Mouse (Mus musculus): ENCODE results near the gene Pcbp2. TPM values are rescaled to one million over a fixed set of nuclear protein-coding genes. Genes with fewer than 3 reads are reported as not detected.

Gene Pcbp2
- polyA plus RNA-seq, 1 experiment from 2014 or later, result 235 TPM

DNA sequence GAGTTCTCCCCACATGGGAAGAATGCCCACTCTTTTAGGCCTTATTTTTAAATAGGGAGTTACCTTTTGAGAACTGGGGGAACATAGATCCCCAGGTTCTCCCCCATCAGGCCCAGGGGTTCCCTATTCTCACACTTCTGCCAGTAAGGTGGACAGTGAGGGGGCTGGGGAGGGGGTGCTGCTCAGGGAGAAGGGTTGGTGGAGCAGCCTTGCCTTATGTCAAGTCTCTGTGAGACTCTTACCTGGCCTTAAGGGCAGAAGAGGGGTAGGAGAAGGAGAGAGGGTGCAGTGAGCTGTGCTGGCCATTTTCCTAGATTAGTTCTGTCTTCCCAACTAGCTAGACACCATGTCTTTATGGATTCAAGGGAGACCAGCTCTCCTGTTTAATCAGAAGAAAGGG is 42.1 kb downstream of the Pcbp2 start:
- Histone ChIP-seq H3K4me1 (peaks cover 57% of the 10 kb centered on the region), H3K4me3 (peak overlapping the region; percentile 64; the same call in 1 of the 2 replicates), H3K9me3 (replicated peaks) (no peaks in the 10 kb centered on the region), H3K36me3 (peaks cover 11% of the 10 kb centered on the region; the same call in 1 of the 2 replicates), H3K27ac (peak overlapping the region; percentile 84), H3K27me3 (ENCODE audit: low read depth, poor library complexity, severe bottlenecking) (no peaks in the 10 kb centered on the region)
- no peak for DNase-seq (ENCODE audit: low spot score)

DNA sequence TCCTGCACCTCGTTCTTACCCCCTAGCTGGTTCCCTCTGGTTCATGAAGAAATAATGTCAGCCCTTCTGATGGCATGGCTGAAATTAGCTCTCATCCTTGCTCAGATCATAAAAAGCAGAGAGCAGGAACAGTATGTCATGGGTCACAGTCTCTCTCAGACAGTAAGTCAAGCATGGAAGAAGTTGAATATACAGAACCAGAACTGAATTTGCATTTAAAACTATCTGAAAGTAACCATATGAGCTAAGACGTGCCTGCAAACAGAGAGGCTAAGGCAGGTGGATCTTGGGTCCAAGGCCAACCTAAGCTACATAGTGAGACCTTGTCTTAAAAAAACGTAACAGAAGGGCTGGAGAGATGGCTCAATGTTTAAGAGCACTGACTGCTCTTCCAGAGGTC is 42.7 kb downstream of the Pcbp2 start:
- Histone ChIP-seq H3K27ac (no peak overlapping the region), H3K4me1 (peaks cover 59% of the 10 kb centered on the region), H3K27me3 (ENCODE audit: low read depth, poor library complexity, severe bottlenecking) (no peaks in the 10 kb centered on the region), H3K36me3 (peaks cover 5% of the 10 kb centered on the region; the same call in 1 of the 2 replicates), H3K9me3 (replicated peaks) (no peaks in the 10 kb centered on the region), H3K4me3 (no peak overlapping the region)
- 84% methylated on average over 3 of the region's 3 CpGs for WGBS
- peak; percentile 17 for DNase-seq (ENCODE audit: low spot score)

DNA sequence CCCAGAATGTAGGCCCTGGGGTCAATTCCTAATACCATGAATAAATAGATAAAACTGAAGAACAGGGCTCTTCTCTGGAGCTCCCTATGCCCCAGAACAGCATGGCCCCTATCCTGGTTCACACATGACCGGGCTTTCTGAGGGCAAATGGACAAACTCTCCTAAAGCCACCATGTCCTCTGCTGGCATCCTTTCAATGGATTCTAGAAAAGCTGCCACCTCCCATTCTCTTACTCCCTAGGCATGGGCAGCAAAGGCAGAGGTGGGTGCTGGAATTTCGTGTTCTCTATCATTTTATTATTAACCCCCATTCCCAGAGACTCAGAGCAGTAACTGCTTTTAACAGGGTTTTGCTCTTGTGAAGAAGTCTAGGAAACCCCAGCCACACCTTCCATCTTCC is 44.9 kb downstream of the Pcbp2 start:
- Histone ChIP-seq H3K4me1 (peaks cover 63% of the 10 kb centered on the region), H3K4me3 (peak overlapping the region; percentile 74; the same call in 1 of the 2 replicates), H3K36me3 (peaks cover 4% of the 10 kb centered on the region), H3K27ac (no peak overlapping the region), H3K27me3 (ENCODE audit: low read depth, poor library complexity, severe bottlenecking) (no peaks in the 10 kb centered on the region), H3K9me3 (replicated peaks) (no peaks in the 10 kb centered on the region)
- peak; percentile 8 for DNase-seq (ENCODE audit: low spot score)
- WGBS, result 85% methylated on average over 2 of the region's 2 CpGs

DNA sequence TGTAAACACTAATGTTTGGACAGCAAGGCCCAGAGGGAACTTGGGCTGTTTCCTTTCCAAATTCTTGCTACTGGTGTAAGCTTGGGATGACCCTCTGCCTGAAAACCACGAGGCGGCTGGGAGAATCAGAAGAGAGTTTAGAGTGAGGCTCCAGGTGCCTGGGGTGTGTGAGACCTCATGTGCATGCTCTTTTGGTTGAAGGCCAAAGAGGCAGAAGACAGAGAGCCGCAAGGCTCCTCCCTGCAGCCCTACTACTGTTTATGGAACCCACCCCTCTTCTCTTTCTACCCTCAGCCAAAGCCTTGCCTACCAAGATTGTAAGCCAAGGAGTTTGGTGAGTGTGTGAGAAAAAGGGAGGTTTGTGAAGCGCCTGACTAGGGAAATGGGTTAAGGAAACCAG is 45.5 kb downstream of the Pcbp2 start:
- WGBS, result 56% methylated on average over 4 of the region's 4 CpGs
- peak overlapping the region; percentile 98 for H3K27ac ChIP-seq

GRCm38 (mm10) chr15:102516293-102516692 is 46.0 kb downstream of the Pcbp2 start:
- peaks cover 14% of the 10 kb centered on the region for H3K36me3 ChIP-seq
- 2% methylated on average over 12 of the region's 12 CpGs for WGBS
- DNase-seq (ENCODE audit: low spot score), result no peak
- H3K9me3 ChIP-seq (replicated peaks), result no peaks in the 10 kb centered on the region
- H3K4me1 ChIP-seq, result peaks cover 56% of the 10 kb centered on the region
- no peaks in the 10 kb centered on the region for H3K27me3 ChIP-seq (ENCODE audit: low read depth, poor library complexity, severe bottlenecking)
- peak overlapping the region; percentile 74 for H3K4me3 ChIP-seq
- peak overlapping the region; percentile 98 for H3K27ac ChIP-seq

More for the DNA sequence above, 45.5 kb downstream of the Pcbp2 start:
- Histone ChIP-seq H3K4me3 (peak overlapping the region; percentile 74), H3K9me3 (replicated peaks) (no peaks in the 10 kb centered on the region), H3K4me1 (peaks cover 61% of the 10 kb centered on the region), H3K36me3 (peaks cover 9% of the 10 kb centered on the region), H3K27me3 (ENCODE audit: low read depth, poor library complexity, severe bottlenecking) (no peaks in the 10 kb centered on the region)
- no peak for DNase-seq (ENCODE audit: low spot score)

- Histone ChIP-seq H3K9me3 (replicated peaks) (no peaks in the 10 kb centered on the region), H3K27me3 (ENCODE audit: low read depth, poor library complexity, severe bottlenecking) (no peaks in the 10 kb centered on the region), H3K4me1 (peaks cover 50% of the 10 kb centered on the region), H3K27ac (peak within 1 kb of the TSS; percentile 98), H3K4me3 (peak within 1 kb of the TSS; percentile 74), H3K36me3 (peaks cover 20% of the 10 kb centered on the region)
- under 1% methylated on average over 43 of the region's 43 CpGs for WGBS
- DNase-seq (ENCODE audit: low spot score), result peak; percentile 86
Observed at GRCm38 (mm10) chr15:102516728-102517404, 46.5 kb downstream of the Pcbp2 start, which contains the start of gene Map3k12. Map3k12 (minus strand) TSS chr15:102517064.

GRCm38 (mm10) chr15:102517631-102517975 is 47.3 kb downstream of the Pcbp2 start:
- Histone ChIP-seq H3K27ac (peak overlapping the region; percentile 98; the same call in 1 of the 2 replicates), H3K27me3 (ENCODE audit: low read depth, poor library complexity, severe bottlenecking) (no peaks in the 10 kb centered on the region), H3K4me1 (peaks cover 43% of the 10 kb centered on the region), H3K36me3 (peaks cover 27% of the 10 kb centered on the region), H3K9me3 (replicated peaks) (no peaks in the 10 kb centered on the region), H3K4me3 (peak overlapping the region; percentile 74)
- no peak for DNase-seq (ENCODE audit: low spot score)
- under 1% methylated on average over 10 of the region's 10 CpGs for WGBS

DNA sequence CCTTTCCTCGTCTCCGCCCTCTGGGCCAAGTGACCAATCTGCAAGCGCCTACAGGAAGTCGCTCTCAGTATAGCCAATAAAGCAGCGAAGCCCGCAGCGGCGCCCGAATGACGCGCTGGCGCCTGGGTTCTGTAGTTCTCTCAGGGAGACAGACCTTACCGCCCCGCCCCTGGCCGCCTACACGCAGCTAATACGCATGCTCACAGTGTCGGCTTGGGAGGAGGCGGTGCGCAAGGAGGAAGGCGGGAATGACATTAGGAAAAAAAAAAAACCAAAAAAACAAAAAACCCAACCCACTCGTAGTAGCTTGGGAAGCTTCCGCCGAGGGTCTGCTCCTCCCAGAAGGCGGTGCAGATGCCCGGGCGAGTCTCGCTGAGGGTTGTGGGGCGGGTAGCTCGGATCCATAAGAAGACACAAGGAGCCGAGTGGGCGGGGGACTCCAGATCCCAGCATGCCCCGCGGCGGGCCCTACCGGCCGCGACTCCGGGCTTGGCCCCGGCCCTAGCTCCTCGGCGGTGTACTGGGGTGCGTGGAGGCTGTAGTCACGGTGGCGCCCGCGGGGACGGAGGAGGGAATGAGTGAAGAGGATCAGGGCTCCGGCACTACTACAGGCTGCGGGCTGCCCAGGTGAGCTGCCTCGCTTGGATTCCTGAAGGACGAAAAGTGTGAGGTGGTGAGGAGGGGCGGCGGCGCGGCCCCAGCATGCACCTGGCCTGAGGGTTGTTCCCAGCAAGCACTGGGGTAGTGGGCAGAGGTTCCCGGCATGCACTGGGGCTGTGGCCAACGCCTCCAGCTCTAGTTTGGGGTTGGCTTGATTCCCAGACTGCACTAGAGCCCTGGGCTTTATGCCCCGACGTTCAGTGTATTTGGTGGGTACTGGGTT is 47.9 kb downstream of the Pcbp2 start, which contains the start of gene Tarbp2:
TSS of gene Tarbp2 (plus strand) at position 217 of the 883 bp plus-strand sequence.
- WGBS, result under 1% methylated on average over 60 of the region's 60 CpGs
- H3K4me3 ChIP-seq, result peak within 1 kb of the TSS; percentile 74
- no peaks in the 10 kb centered on the region for H3K27me3 ChIP-seq (ENCODE audit: low read depth, poor library complexity, severe bottlenecking)
- peak; percentile 98 for DNase-seq (ENCODE audit: low spot score)
- H3K36me3 ChIP-seq, result peaks cover 33% of the 10 kb centered on the region
- peak within 1 kb of the TSS; percentile 98 for H3K27ac ChIP-seq
- H3K9me3 ChIP-seq (replicated peaks), result no peaks in the 10 kb centered on the region
- peaks cover 37% of the 10 kb centered on the region for H3K4me1 ChIP-seq

DNA sequence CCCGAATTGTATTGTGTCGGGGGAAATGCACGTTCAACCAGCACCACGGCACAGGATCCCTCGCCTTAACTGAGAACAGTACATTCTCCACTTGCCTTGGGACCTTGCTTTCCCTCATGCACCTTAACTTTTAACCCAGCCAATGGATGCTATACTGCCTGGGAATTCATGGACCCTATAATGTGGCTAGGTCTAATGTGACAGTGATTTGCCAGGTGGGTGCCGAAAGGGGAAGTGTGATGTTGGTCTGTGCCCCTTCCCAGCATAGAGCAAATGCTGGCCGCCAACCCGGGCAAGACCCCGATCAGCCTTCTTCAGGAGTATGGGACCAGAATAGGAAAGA is 48.5 kb downstream of the Pcbp2 start:
- Histone ChIP-seq H3K4me1 (peaks cover 37% of the 10 kb centered on the region), H3K27me3 (ENCODE audit: low read depth, poor library complexity, severe bottlenecking) (no peaks in the 10 kb centered on the region), H3K4me3 (peak overlapping the region; percentile 74), H3K36me3 (peaks cover 37% of the 10 kb centered on the region), H3K9me3 (replicated peaks) (no peaks in the 10 kb centered on the region), H3K27ac (peak overlapping the region; percentile 98)
- WGBS, result 22% methylated on average over 9 of the region's 9 CpGs
- DNase-seq (ENCODE audit: low spot score), result no peak

DNA sequence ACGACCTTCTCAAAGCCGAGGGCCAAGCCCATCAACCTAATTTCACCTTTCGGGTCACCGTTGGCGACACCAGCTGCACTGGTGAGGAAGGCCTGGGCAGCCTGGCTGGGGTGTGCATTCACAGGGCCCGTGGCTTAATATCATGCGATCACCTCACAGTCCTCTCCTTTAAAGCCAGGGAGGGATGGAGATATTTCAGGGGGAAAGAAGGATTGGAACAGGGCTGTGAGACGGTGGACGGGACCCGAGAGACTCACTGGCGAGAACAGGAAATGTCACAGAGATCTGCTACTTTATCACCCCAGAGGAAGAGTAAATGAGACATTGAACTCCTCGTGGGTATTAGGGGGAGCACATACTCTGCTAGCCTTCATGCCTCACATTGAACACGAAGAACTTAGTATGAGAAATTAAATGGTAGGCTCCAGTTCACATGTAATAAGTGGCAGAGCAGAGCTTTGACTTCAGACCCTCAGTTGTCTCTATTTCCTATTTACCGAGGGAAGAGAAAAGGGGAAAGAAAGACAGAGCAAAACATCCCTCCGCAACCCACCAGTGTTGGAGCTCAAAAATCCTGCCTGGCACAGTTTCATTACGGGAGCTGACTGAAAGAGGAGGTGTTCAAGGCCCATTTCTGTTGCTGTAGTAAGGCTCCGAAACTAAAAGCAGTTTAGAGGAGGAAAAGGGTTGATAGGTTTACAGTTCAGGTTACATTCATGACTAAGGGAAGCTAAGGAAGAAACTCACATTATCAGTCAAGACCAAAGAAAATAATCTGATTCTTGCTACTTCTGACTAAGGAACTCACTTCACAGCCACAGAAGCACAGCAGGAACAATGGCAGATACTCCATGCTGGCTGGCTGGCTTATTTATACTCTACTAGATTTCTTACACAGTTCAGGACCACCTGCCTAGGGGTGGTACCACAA is 49.1 kb downstream of the Pcbp2 start:
- H3K27ac ChIP-seq, result peak overlapping the region; percentile 98
- peaks cover 41% of the 10 kb centered on the region for H3K4me1 ChIP-seq

DNA sequence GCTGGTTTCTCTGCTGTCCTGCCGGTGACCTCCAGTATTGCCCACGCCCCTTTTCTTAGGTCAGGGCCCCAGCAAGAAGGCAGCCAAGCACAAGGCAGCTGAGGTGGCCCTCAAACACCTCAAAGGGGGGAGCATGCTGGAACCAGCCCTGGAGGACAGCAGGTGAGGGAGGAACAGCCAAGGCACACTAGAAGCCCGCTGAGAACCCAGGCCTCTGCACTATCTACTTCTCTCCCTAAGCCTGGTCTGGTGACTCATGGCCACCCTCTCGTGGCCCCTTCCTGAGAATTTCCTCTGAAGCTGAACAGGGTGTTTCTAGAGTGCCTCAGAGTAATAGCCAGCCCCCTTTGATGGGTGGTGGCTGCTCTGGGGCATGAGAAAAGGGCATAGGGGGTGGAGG is 50.1 kb downstream of the Pcbp2 start:
- Histone ChIP-seq H3K27me3 (ENCODE audit: low read depth, poor library complexity, severe bottlenecking) (no peaks in the 10 kb centered on the region), H3K27ac (no peak overlapping the region), H3K4me3 (no peak overlapping the region), H3K36me3 (peaks cover 48% of the 10 kb centered on the region), H3K9me3 (replicated peaks) (no peaks in the 10 kb centered on the region), H3K4me1 (peaks cover 39% of the 10 kb centered on the region)
- no peak for DNase-seq (ENCODE audit: low spot score)
- WGBS, result 84% methylated on average over 4 of the region's 4 CpGs

More for the DNA sequence above, 49.1 kb downstream of the Pcbp2 start:
- DNase-seq (ENCODE audit: low spot score), result no peak
- WGBS, result 68% methylated on average over 17 of the region's 17 CpGs
- H3K4me3 ChIP-seq, result peak overlapping the region; percentile 74
- no peaks in the 10 kb centered on the region for H3K9me3 ChIP-seq (replicated peaks)
- H3K36me3 ChIP-seq, result peaks cover 43% of the 10 kb centered on the region
- H3K27me3 ChIP-seq (ENCODE audit: low read depth, poor library complexity, severe bottlenecking), result no peaks in the 10 kb centered on the region

DNA sequence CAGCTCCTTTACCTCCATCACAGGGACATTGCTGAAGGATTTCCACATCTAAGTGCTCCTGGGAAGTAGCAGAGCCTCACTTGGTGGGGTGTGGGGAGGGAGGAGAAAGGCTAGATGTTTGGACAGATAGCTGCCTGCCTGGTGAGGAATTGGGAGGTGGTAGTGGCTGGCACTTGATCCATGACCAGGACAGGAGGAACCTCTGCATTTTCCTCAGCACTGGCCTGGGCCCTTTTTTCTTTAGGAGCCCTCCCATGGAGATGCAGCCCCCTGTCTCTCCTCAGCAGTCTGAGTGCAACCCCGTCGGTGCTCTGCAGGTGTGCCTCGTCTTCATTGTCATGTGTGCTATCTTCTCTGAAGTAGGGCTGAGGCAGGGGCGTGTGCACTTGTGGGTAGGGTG is 51.1 kb downstream of the Pcbp2 start:
- peaks cover 28% of the 10 kb centered on the region for H3K4me1 ChIP-seq
- H3K36me3 ChIP-seq, result peaks cover 53% of the 10 kb centered on the region
- H3K27me3 ChIP-seq (ENCODE audit: low read depth, poor library complexity, severe bottlenecking), result no peaks in the 10 kb centered on the region
- H3K27ac ChIP-seq, result no peak overlapping the region
- H3K9me3 ChIP-seq (replicated peaks), result no peaks in the 10 kb centered on the region
- DNase-seq (ENCODE audit: low spot score), result no peak
- 90% methylated on average over 4 of the region's 4 CpGs for WGBS
- no peak overlapping the region for H3K4me3 ChIP-seq

Data from limb, embryonic 10.5 days (tissue).